Mouse (Mus musculus) G1E (cell line): ENCODE results near the gene Anapc2.

Experiments
- CTCF ChIP-seq: IDR thresholded peaks from 2 replicates; pipeline ENCODE4 v1.5.1; 2012; ENCODE audit warnings: low read depth, low read length, inconsistent platforms, mixed read lengths
- GATA1 ChIP-seq: IDR thresholded peaks from 2 replicates; pipeline ENCODE4 v1.6.1; 2012; ENCODE audit warnings: borderline replicate concordance, low read length, inconsistent platforms, mixed read lengths
- GATA2 ChIP-seq: IDR thresholded peaks from 2 replicates; pipeline ENCODE4 v1.6.1; 2012; ENCODE audit warnings: low read depth, low read length, inconsistent platforms, borderline replicate concordance
- POLR2AphosphoS5 ChIP-seq: IDR thresholded peaks from 2 replicates; pipeline ENCODE4 v1.6.1; 2012; ENCODE audit warnings: low read depth, low read length, inconsistent platforms; ENCODE audit not compliant: insufficient replicate concordance
- TAL1 ChIP-seq: conservative IDR thresholded peaks from 2 replicates; pipeline ENCODE4 v1.6.1; 2012; ENCODE audit warnings: low read depth, low read length, inconsistent platforms, mixed read lengths

GRCm38 (mm10) chr2:25226864-25227263 lies 45.4 kb upstream of the Anapc2 start:
- no peak for TF ChIP-seq CTCF
- no peak for TF ChIP-seq TAL1
- no peak for TF ChIP-seq POLR2AphosphoS5
- no peak for TF ChIP-seq GATA1
- TF ChIP-seq GATA2 = no peak
